17 mouse cellular contexts compared by ENCODE assay signal in the genomic region with DNA sequence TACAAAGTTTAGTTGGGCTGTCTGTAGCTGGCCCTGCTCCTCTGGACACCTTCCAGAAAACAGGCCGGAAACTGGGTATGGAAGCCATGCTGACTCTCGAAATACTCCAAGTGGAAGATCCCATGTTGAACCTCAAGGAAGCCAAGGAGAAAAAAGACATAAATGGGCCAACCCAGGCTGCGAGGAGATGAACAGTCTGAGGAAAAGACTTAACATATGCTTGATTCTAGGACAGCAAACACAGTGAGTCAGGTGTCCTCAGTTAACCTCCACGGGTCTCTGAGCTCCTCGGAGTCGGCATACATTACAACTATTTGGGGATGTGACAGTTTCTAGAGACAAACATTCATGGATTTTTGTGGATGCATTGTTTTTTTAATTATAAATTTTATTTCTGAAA.
"Had no signal": no experiment of that assay in that cellular context is flagged by ENCODE, and none has a peak within 500 bp of the region (broad histone marks: within the 10 kb centered on the region; RNA-seq: fewer than 3 reads in every experiment).

No protein-coding gene starts in this region.

- H3K4me3 ChIP-seq: left cerebral cortex, adult 2 months; limb, embryonic 10.5 days; limb, embryonic 13.5 days; liver, embryonic 12.5 days; liver, embryonic 15.5 days had no signal

- DNase-seq: kidney, adult 18-20 months; kidney, adult 9 months; kidney, postnatal 14 days; kidney, postnatal 4 days; liver; lung, adult 18-20 months; lung, postnatal 14 days; lung, postnatal 4 days; midbrain, embryonic 14.5 days; thymus, adult 2 months; thymus, postnatal 14 days; thymus, postnatal 4 days had no signal

- H3K4me1 ChIP-seq: limb, embryonic 10.5 days; liver, embryonic 12.5 days; liver, embryonic 15.5 days had no signal
